Mouse (Mus musculus) stomach, postnatal 0 days (tissue): ENCODE measurements around the gene Scn1b. TPM values are rescaled to one million over a fixed set of nuclear protein-coding genes. Genes with fewer than 3 reads are reported as not detected.

Source experiments
- ATAC-seq: fragments of 200-750 bp; cut with Nextera tagmentation; 2 replicates; pipeline ENCODE4 v1.8.0; 2017; ENCODE audit not compliant: low FRiP score, low TSS enrichment
- DNase-seq: peaks from one replicate; pipeline ENCODE4 v3.0.0-alpha.2; 2016; ENCODE audit warnings: low spot score
- H3K27ac ChIP-seq: fragments of 300-500 bp; sonication (generic); replicated peaks from 2 replicates; pipeline ENCODE4 v1.5.1; 2014; ENCODE audit warnings: mild to moderate bottlenecking, control low read depth
- H3K27me3 ChIP-seq: fragments of 300-500 bp; sonication (generic); 2 replicates; pipeline ENCODE4 v1.6.1; 2014; ENCODE audit warnings: low read length; ENCODE audit not compliant: control insufficient read depth, insufficient read depth
- H3K36me3 ChIP-seq: fragments of 300-500 bp; sonication (generic); 2 replicates; pipeline ENCODE4 v1.6.1; 2014; ENCODE audit warnings: low read length, mixed read lengths; ENCODE audit not compliant: control insufficient read depth, insufficient read depth
- H3K4me1 ChIP-seq: fragments of 300-500 bp; sonication (generic); replicated peaks from 2 replicates; pipeline ENCODE4 v1.6.1; 2014; ENCODE audit warnings: antibody characterized with exemption; ENCODE audit not compliant: control insufficient read depth, insufficient read depth
- H3K4me2 ChIP-seq: fragments of 300-500 bp; sonication (generic); replicated peaks from 2 replicates; pipeline ENCODE4 v1.6.1; 2014; ENCODE audit warnings: low read depth, mild to moderate bottlenecking, control low read depth, moderate library complexity
- H3K4me3 ChIP-seq: fragments of 300-500 bp; sonication (generic); 2 replicates; pipeline ENCODE4 v1.5.1; 2014; ENCODE audit warnings: low read depth, low read length, control low read depth
- H3K9ac ChIP-seq: fragments of 300-500 bp; sonication (generic); 2 replicates; pipeline ENCODE4 v1.6.1; 2014; ENCODE audit warnings: mild to moderate bottlenecking, low read length, control low read depth, mixed read lengths
- H3K9me3 ChIP-seq: fragments of 300-500 bp; sonication (generic); 2 replicates; pipeline ENCODE4 v1.6.1; 2016; ENCODE audit warnings: low read length; ENCODE audit not compliant: control insufficient read depth
- CTCF ChIP-seq: IDR thresholded peaks from 2 replicates; pipeline ENCODE4 v1.5.1; 2016; ENCODE audit warnings: antibody characterized with exemption, low read depth, mild to moderate bottlenecking, moderate library complexity
- EP300 ChIP-seq: optimal IDR thresholded peaks from 2 replicates; pipeline ENCODE3; 2016; ENCODE audit warnings: antibody characterized with exemption
- WGBS: fragments of 180-500 bp; shearing (Covaris S2); extraction: QIAGEN DNeasy Blood & Tissue Kit; methylation state at CpG from one replicate; pipeline ENCODE4 v1.1.7; 2014; 5-methylcytosine and 5-hydroxymethylcytosine counted together
- polyA plus RNA-seq: library from polyadenylated mRNA; unstranded; fragments of >200 nt; fragmentation: Nextera tagmentation; extraction: Ambion mirVana; gene quantifications from 2 replicates; pipeline ENCODE4 v1.2.1, GENCODE M21; 2015

Scn1b gene
- polyA plus RNA-seq, 1 experiment from 2014 or later: 2.5 TPM

- H3K27ac ChIP-seq: no peak overlapping the region
- ATAC-seq (no peak), DNase-seq (no peak)
- H3K4me1 ChIP-seq: peaks cover 3% of the 10 kb centered on the region
- H3K4me3 ChIP-seq: no peak overlapping the region
- H3K27me3 ChIP-seq: no peaks in the 10 kb centered on the region
- no peak overlapping the region for H3K4me2 ChIP-seq
- no peaks in the 10 kb centered on the region for H3K36me3 ChIP-seq
- TF ChIP-seq EP300 (no peak), CTCF (no peak)
- WGBS: 74% methylated on average over 15 of the region's 15 CpGs
- no peaks in the 10 kb centered on the region for H3K9me3 ChIP-seq
- H3K9ac ChIP-seq: no peak overlapping the region
Observed at GRCm38 (mm10) chr7:31110861-31111385, 15.9 kb downstream of the Scn1b start.

- Histone ChIP-seq H3K9ac (no peak overlapping the region), H3K27ac (no peak overlapping the region), H3K27me3 (no peaks in the 10 kb centered on the region), H3K36me3 (no peaks in the 10 kb centered on the region), H3K4me2 (no peak overlapping the region), H3K9me3 (no peaks in the 10 kb centered on the region), H3K4me3 (no peak overlapping the region), H3K4me1 (no peaks in the 10 kb centered on the region)
- WGBS: 87% methylated on average over 5 of the region's 5 CpGs
- DNase-seq (no peak), ATAC-seq (no peak)
- no peak for TF ChIP-seq EP300
- no peak for TF ChIP-seq CTCF
Observed at GRCm38 (mm10) chr7:31109796-31110195, 17.0 kb downstream of the Scn1b start.

- Histone ChIP-seq H3K27ac (no peak overlapping the region), H3K9ac (no peak overlapping the region), H3K4me1 (no peaks in the 10 kb centered on the region), H3K9me3 (no peaks in the 10 kb centered on the region), H3K4me3 (no peak overlapping the region), H3K27me3 (no peaks in the 10 kb centered on the region), H3K36me3 (no peaks in the 10 kb centered on the region), H3K4me2 (no peak overlapping the region)
- ATAC-seq (no peak), DNase-seq (no peak)
- TF ChIP-seq CTCF: no peak
- TF ChIP-seq EP300: no peak
- WGBS: 36% methylated on average over 7 of the region's 7 CpGs
Observed at GRCm38 (mm10) chr7:31109091-31109490, 17.7 kb downstream of the Scn1b start.

GRCm38 (mm10) chr7:31107781-31108180 lies 19.0 kb downstream of the Scn1b start:
- H3K4me2 ChIP-seq: no peak overlapping the region
- H3K4me3 ChIP-seq: no peak overlapping the region
- DNase-seq: no peak
- ATAC-seq: no peak
- 86% methylated on average over 11 of the region's 11 CpGs for WGBS
- no peak overlapping the region for H3K9ac ChIP-seq
- H3K36me3 ChIP-seq: no peaks in the 10 kb centered on the region
- H3K27ac ChIP-seq: no peak overlapping the region
- no peaks in the 10 kb centered on the region for H3K9me3 ChIP-seq
- H3K4me1 ChIP-seq: no peaks in the 10 kb centered on the region
- H3K27me3 ChIP-seq: no peaks in the 10 kb centered on the region
- TF ChIP-seq CTCF (no peak), EP300 (no peak)

- TF ChIP-seq EP300: no peak
- no peak for TF ChIP-seq CTCF
- Histone ChIP-seq H3K4me3 (no peak overlapping the region), H3K27me3 (no peaks in the 10 kb centered on the region), H3K9me3 (no peaks in the 10 kb centered on the region), H3K4me2 (no peak overlapping the region), H3K4me1 (no peaks in the 10 kb centered on the region), H3K9ac (no peak overlapping the region), H3K36me3 (no peaks in the 10 kb centered on the region), H3K27ac (no peak overlapping the region)
- DNase-seq: no peak
- no peak for ATAC-seq
- 62% methylated on average over 3 of the region's 3 CpGs for WGBS
Observed at GRCm38 (mm10) chr7:31106166-31106565, 20.6 kb downstream of the Scn1b start.

- Histone ChIP-seq H3K4me2 (no peak overlapping the region), H3K9ac (no peak overlapping the region), H3K4me3 (no peak overlapping the region), H3K36me3 (no peaks in the 10 kb centered on the region), H3K9me3 (no peaks in the 10 kb centered on the region), H3K4me1 (no peaks in the 10 kb centered on the region), H3K27ac (no peak overlapping the region), H3K27me3 (no peaks in the 10 kb centered on the region)
- DNase-seq: peak; percentile 62
- 56% methylated on average over 15 of the region's 15 CpGs for WGBS
- TF ChIP-seq EP300 (no peak), CTCF (peak; percentile 75)
- ATAC-seq: no peak
Observed at GRCm38 (mm10) chr7:31105061-31105768, 21.6 kb downstream of the Scn1b start.
